Mouse (Mus musculus) liver, postnatal 0 days (tissue): ENCODE data around the gene Syna. TPM values are rescaled to one million over a fixed set of nuclear protein-coding genes. Genes with fewer than 3 reads are reported as not detected.

ENCODE experiments used
- ATAC-seq: fragments of 200-750 bp; cut with Nextera tagmentation; 2 replicates; pipeline ENCODE4 v1.8.0; 2017; ENCODE audit warnings: mild to moderate bottlenecking, moderate library complexity
- DNase-seq: peaks from one replicate; pipeline ENCODE4 v3.0.0-alpha.2; 2016
- H3K27ac ChIP-seq: fragments of 300-500 bp; sonication (generic); 2 replicates; pipeline ENCODE4 v1.5.1; 2014; ENCODE audit warnings: antibody characterized with exemption, moderate library complexity, mild to moderate bottlenecking, low read depth
- H3K27me3 ChIP-seq: fragments of 300-500 bp; sonication (generic); 2 replicates; pipeline ENCODE4 v1.6.1; 2014; ENCODE audit warnings: low read length, control low read depth, mixed read lengths; ENCODE audit not compliant: insufficient read depth
- H3K36me3 ChIP-seq: fragments of 300-500 bp; sonication (generic); replicated peaks from 2 replicates; pipeline ENCODE4 v1.6.1; 2014; ENCODE audit warnings: mild to moderate bottlenecking, control low read depth, low read length, moderate library complexity, mixed read lengths; ENCODE audit not compliant: insufficient read depth
- H3K4me1 ChIP-seq: fragments of 300-500 bp; sonication (generic); 2 replicates; pipeline ENCODE4 v1.6.1; 2014; ENCODE audit warnings: antibody characterized with exemption, mild to moderate bottlenecking, control low read depth; ENCODE audit not compliant: insufficient read depth
- H3K4me2 ChIP-seq: fragments of 300-500 bp; sonication (generic); 2 replicates; pipeline ENCODE4 v1.6.1; 2014; ENCODE audit warnings: low read depth, mild to moderate bottlenecking, low read length, moderate library complexity, mixed read lengths
- H3K4me3 ChIP-seq: fragments of 300-500 bp; sonication (generic); 2 replicates; pipeline ENCODE4 v1.5.1; 2014; ENCODE audit warnings: low read depth, low read length
- H3K9ac ChIP-seq: fragments of 300-500 bp; sonication (generic); replicated peaks from 2 replicates; pipeline ENCODE4 v1.6.1; 2014; ENCODE audit warnings: mild to moderate bottlenecking, moderate library complexity
- H3K9me3 ChIP-seq: fragments of 300-500 bp; sonication (generic); 2 replicates; pipeline ENCODE4 v1.6.1; 2016; ENCODE audit warnings: mild to moderate bottlenecking, control low read depth, low read length, mixed read lengths
- CTCF ChIP-seq: sonication (generic); IDR thresholded peaks from 2 replicates; pipeline ENCODE4 v1.5.1; 2016; ENCODE audit warnings: antibody characterized with exemption, low read depth
- EP300 ChIP-seq: IDR thresholded peaks from 2 replicates; pipeline ENCODE4 v1.6.1; 2016; ENCODE audit warnings: antibody characterized with exemption, low read depth, mild to moderate bottlenecking
- WGBS: fragments of 180-500 bp; shearing (Covaris S2); extraction: QIAGEN DNeasy Blood & Tissue Kit; methylation state at CpG from one replicate; pipeline ENCODE4 v1.1.7; 2014; ENCODE audit not compliant: insufficient replicate concordance; 5-methylcytosine and 5-hydroxymethylcytosine counted together
- microRNA-seq: library from miRNA; unstranded; fragments of <30 nt; microRNA quantifications from one replicate; pipeline ENCODE4, GENCODE M21; 2016
- polyA plus RNA-seq: library from polyadenylated mRNA; unstranded; fragments of >200 nt; fragmentation: Nextera tagmentation; extraction: Ambion mirVana; gene quantifications from 2 replicates; pipeline ENCODE4 v1.2.1, GENCODE M21; 2015

Gene Syna
- polyA plus RNA-seq, 1 experiment from 2014 or later, result not detected

DNA sequence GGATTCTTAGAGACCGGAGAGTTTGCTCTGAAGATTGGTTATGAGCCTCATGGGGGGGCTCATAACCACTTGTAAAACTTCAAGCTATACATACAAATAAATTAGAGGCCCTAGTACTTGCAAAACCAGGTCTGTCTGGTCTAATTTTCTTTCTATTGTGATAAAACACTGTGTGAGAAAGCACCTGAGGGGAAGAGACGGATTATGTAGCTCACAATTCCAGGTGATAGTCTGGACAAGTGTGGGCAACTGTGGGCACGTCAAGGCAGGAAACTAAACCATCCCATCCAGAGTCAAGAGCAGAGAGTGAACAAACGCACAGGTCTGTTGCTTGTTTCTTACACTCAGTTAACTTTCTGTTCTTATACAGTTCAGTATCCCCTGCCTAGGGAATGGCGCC lies 40.5 kb downstream of the Syna start:
- Histone ChIP-seq H3K9me3 (no peaks in the 10 kb centered on the region), H3K9ac (no peak overlapping the region), H3K4me3 (no peak overlapping the region), H3K27ac (no peak overlapping the region), H3K36me3 (peaks cover 2% of the 10 kb centered on the region; the same call in 1 of the 2 replicates), H3K4me1 (peaks cover 6% of the 10 kb centered on the region; the same call in 1 of the 2 replicates), H3K27me3 (no peaks in the 10 kb centered on the region), H3K4me2 (no peak overlapping the region)
- 89% methylated on average over 5 of the region's 5 CpGs for WGBS
- ATAC-seq, result no peak
- no peak for TF ChIP-seq CTCF
- no peak for TF ChIP-seq EP300
- DNase-seq, result no peak

DNA sequence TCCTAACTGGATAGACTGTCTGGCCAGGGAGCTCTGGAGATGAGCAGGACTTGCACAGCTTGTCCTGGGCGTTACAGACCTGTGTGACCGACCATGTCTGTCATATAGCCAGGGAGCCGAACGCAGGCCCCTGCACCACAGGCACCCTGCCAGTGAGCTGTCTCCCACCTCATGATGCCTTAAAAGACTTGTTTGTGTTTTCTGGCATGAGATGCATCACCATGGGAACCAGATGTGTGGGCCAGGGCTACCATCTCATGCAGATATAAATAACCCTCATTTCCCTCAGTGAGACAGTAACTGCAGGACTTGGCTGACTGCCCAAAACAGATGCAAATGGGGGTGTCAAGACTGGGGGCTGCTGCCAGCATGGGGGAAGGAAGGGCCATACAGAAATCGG lies 47.9 kb downstream of the Syna start:
- TF ChIP-seq CTCF (no peak), EP300 (no peak)
- WGBS, result 85% methylated on average over 5 of the region's 5 CpGs

DNA sequence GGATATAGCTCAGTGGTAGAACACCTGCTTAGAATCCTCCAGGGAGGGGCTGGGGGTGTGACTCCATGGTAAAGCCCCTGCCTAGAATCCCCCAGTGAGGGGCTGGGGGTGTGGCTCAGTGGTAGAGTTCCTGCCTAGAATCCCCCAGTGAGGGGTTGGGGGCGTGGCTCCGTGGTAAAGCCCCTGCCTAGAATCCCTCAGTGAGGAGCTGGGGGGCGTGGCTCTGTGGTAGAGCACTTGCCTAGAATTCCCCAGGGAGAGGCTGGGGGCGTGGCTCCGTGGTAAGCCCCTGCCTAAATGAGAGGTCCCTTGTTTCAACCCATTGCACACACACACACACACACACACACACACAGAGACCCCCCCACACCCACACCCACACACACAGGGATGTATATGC lies 49.7 kb downstream of the Syna start:
- Histone ChIP-seq H3K27ac (no peak overlapping the region), H3K4me1 (no peaks in the 10 kb centered on the region), H3K4me2 (no peak overlapping the region), H3K4me3 (no peak overlapping the region), H3K9me3 (no peaks in the 10 kb centered on the region), H3K9ac (no peak overlapping the region), H3K36me3 (no peaks in the 10 kb centered on the region; the same call in 1 of the 2 replicates), H3K27me3 (no peaks in the 10 kb centered on the region)
- no peak for DNase-seq
- WGBS, result 69% methylated on average over 5 of the region's 5 CpGs
- no peak for TF ChIP-seq EP300
- no peak for TF ChIP-seq CTCF
- no peak for ATAC-seq

More for the DNA sequence above, 47.9 kb downstream of the Syna start:
- no peaks in the 10 kb centered on the region for H3K4me1 ChIP-seq
- no peaks in the 10 kb centered on the region for H3K9me3 ChIP-seq
- no peak overlapping the region for H3K4me3 ChIP-seq
- no peak overlapping the region for H3K9ac ChIP-seq
- no peak overlapping the region for H3K4me2 ChIP-seq
- peaks cover 2% of the 10 kb centered on the region; the same call in 1 of the 2 replicates for H3K36me3 ChIP-seq
- no peaks in the 10 kb centered on the region for H3K27me3 ChIP-seq
- DNase-seq (no peak), ATAC-seq (no peak)
- no peak overlapping the region for H3K27ac ChIP-seq

DNA sequence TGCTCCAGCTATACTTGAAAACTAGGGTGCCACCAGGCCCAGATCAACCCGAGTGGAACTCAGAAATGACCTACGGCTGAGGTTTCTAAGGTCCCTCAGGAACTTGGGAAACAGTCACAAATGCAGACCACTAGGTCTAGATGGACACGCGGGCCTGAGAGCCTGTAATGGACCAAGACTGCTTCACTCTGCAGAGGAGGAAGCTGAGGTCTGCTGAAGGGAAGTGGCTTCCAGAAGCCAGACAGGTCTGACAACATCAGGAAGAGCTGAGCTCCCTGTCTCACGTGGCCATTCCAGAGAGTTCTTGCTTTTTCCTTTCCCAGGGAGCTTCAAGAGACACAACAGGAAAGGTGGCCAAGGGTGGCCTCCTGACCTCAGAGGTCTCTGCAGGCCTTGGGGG lies 51.0 kb downstream of the Syna start:
- Histone ChIP-seq H3K4me2 (no peak overlapping the region), H3K36me3 (no peaks in the 10 kb centered on the region; the same call in 1 of the 2 replicates), H3K4me1 (no peaks in the 10 kb centered on the region), H3K27ac (no peak overlapping the region), H3K27me3 (no peaks in the 10 kb centered on the region), H3K9ac (no peak overlapping the region), H3K4me3 (no peak overlapping the region), H3K9me3 (no peaks in the 10 kb centered on the region)
- WGBS, result 38% methylated on average over 5 of the region's 5 CpGs
- ATAC-seq (no peak), DNase-seq (no peak)
- TF ChIP-seq CTCF (no peak), EP300 (no peak)

Small RNA genes lying within 50 kb of the gene (microRNA-seq; reads per million reads assigned to microRNA genes)
- not detected for gene Mir7228

Other genes with a start within 250 kb of the Syna start
- 29.8 and 34.7 TPM in 2 replicates for gene Gtf2i, start 245.4 kb downstream of the Syna start, polyA plus RNA-seq
- gene Gtf2ird1, start 103.5 kb downstream of the Syna start, polyA plus RNA-seq, result 10.0 and 11.0 TPM in 2 replicates
- 0.21 and 0.29 TPM in 2 replicates for gene Clip2, start 7.7 kb downstream of the Syna start, polyA plus RNA-seq
- gene Rfc2, start 21.2 kb upstream of the Syna start, polyA plus RNA-seq, result 75.4 and 81.4 TPM in 2 replicates
- 2.4 TPM in 2 replicates for gene Lat2, start 54.9 kb upstream of the Syna start, polyA plus RNA-seq
- gene Eif4h, start 79.3 kb upstream of the Syna start, polyA plus RNA-seq, result 124 and 132 TPM in 2 replicates
- 0.59 and 0.73 TPM in 2 replicates for gene Limk1, start 128.4 kb upstream of the Syna start, polyA plus RNA-seq
- 14.8 TPM in 2 replicates for gene Eln, start 187.2 kb upstream of the Syna start, polyA plus RNA-seq